Mouse (Mus musculus) heart, embryonic 16.5 days (tissue): Measurements from ENCODE around the gene Isca1. TPM values are rescaled to one million over a fixed set of nuclear protein-coding genes. Genes with fewer than 3 reads are reported as not detected.
A peak's percentile ranks its signal among the peaks of the same experiment; 100 is the strongest.
"Not testable (repeated sequence)": the region's sequence is repeated elsewhere in the genome, so short reads cannot be mapped to it uniquely, and the experiment has no call there.

Experiments
- ATAC-seq: fragments of 200-750 bp; cut with Nextera tagmentation; replicated peaks from 2 replicates; pipeline ENCODE4 v1.8.0; 2017; ENCODE audit warnings: moderate number of reproducible peaks; ENCODE audit not compliant: insufficient read depth, low FRiP score; ENCODE audit errors: extremely low read depth
- H3K27ac ChIP-seq: fragments of 300-500 bp; sonication (generic); 2 replicates; pipeline ENCODE4 v1.5.1; 2014; ENCODE audit warnings: mild to moderate bottlenecking, low read length, control low read depth, moderate library complexity
- H3K27me3 ChIP-seq: fragments of 300-500 bp; sonication (generic); 2 replicates; pipeline ENCODE4 v1.6.1; 2014; ENCODE audit warnings: low read length, mixed read lengths; ENCODE audit not compliant: control insufficient read depth, insufficient read depth
- H3K36me3 ChIP-seq: fragments of 300-500 bp; sonication (generic); 2 replicates; pipeline ENCODE4 v1.6.1; 2014; ENCODE audit not compliant: control insufficient read depth, insufficient read depth
- H3K4me1 ChIP-seq: fragments of 300-500 bp; sonication (generic); 2 replicates; pipeline ENCODE4 v1.6.1; 2014; ENCODE audit warnings: low read length, mixed read lengths; ENCODE audit not compliant: control insufficient read depth, insufficient read depth
- H3K4me2 ChIP-seq: fragments of 300-500 bp; sonication (generic); 2 replicates; pipeline ENCODE4 v1.6.1; 2014; ENCODE audit warnings: low read depth, mild to moderate bottlenecking, control low read depth, low read length
- H3K4me3 ChIP-seq: fragments of 300-500 bp; sonication (generic); 2 replicates; pipeline ENCODE4 v1.5.1; 2014; ENCODE audit warnings: mild to moderate bottlenecking, control low read depth, low read length
- H3K9ac ChIP-seq: fragments of 300-500 bp; sonication (generic); 2 replicates; pipeline ENCODE4 v1.6.1; 2014; ENCODE audit warnings: low read length, control low read depth
- H3K9me3 ChIP-seq: fragments of 300-500 bp; sonication (generic); replicated peaks from 2 replicates; pipeline ENCODE4 v1.6.1; 2016; ENCODE audit warnings: low read length; ENCODE audit not compliant: control insufficient read depth
- WGBS: fragments of 180-500 bp; shearing (Covaris S2); extraction: QIAGEN DNeasy Blood & Tissue Kit; methylation state at CpG from one replicate; pipeline ENCODE4 v1.1.7; 2014; 5-methylcytosine and 5-hydroxymethylcytosine counted together
- polyA plus RNA-seq: library from polyadenylated mRNA; unstranded; fragments of >200 nt; fragmentation: Nextera tagmentation; extraction: Ambion mirVana; gene quantifications from 2 replicates; pipeline ENCODE4 v1.2.1, GENCODE M21; 2015

Isca1 gene
- polyA plus RNA-seq, 1 experiment from 2014 or later = 284 TPM

GRCm38 (mm10) chr13:59719475-59719874 is 50.1 kb downstream of the Isca1 start:
- ATAC-seq = no peak
- 81% methylated on average over 1 of the region's 1 CpGs for WGBS
- H3K4me1 ChIP-seq = 0 out of 2 replicates have a peak, but pooled peaks cover 3% of the 10 kb centered on the region
- H3K27me3 ChIP-seq = no peaks in the 10 kb centered on the region
- no peaks in the 10 kb centered on the region for H3K9me3 ChIP-seq
- no peaks in the 10 kb centered on the region for H3K36me3 ChIP-seq
- no peak overlapping the region for H3K4me2 ChIP-seq
- H3K4me3 ChIP-seq = no peak overlapping the region
- peak overlapping the region; percentile 23; the same call in 1 of the 2 replicates for H3K27ac ChIP-seq
- H3K9ac ChIP-seq = no peak overlapping the region

GRCm38 (mm10) chr13:59718857-59719440 is 50.7 kb downstream of the Isca1 start:
- not testable (repeated sequence) for H3K4me2 ChIP-seq, H3K4me1 ChIP-seq, H3K9ac ChIP-seq, H3K9me3 ChIP-seq, H3K27me3 ChIP-seq, H3K36me3 ChIP-seq, H3K4me3 ChIP-seq
- ATAC-seq = peak; percentile 49
- WGBS = 33% methylated on average over 6 of the region's 6 CpGs
- peak overlapping the region; percentile 23; the same call in 1 of the 2 replicates for H3K27ac ChIP-seq

GRCm38 (mm10) chr13:59713710-59714109 is 55.9 kb downstream of the Isca1 start:
- 35% methylated on average over 3 of the region's 3 CpGs for WGBS
- Histone ChIP-seq H3K27me3 (0 out of 2 replicates have a peak, but pooled peaks cover 3% of the 10 kb centered on the region), H3K9ac (no peak overlapping the region), H3K27ac (no peak overlapping the region), H3K36me3 (no peaks in the 10 kb centered on the region), H3K4me2 (no peak overlapping the region), H3K4me3 (no peak overlapping the region), H3K9me3 (no peaks in the 10 kb centered on the region), H3K4me1 (no peaks in the 10 kb centered on the region)
- no peak for ATAC-seq

- ATAC-seq, H3K27ac ChIP-seq, H3K4me2 ChIP-seq, H3K4me1 ChIP-seq, H3K27me3 ChIP-seq, H3K36me3 ChIP-seq, H3K4me3 ChIP-seq, H3K9me3 ChIP-seq, H3K9ac ChIP-seq: not testable (repeated sequence)
- 63% methylated on average over 3 of the region's 3 CpGs for WGBS
Observed at GRCm38 (mm10) chr13:59711984-59712383, 57.6 kb downstream of the Isca1 start, which contains the start of gene Spata31d1b. Gene Spata31d1b (plus strand): TSS chr13:59712284.

GRCm38 (mm10) chr13:59710230-59710629 is 59.4 kb downstream of the Isca1 start, which contains the start of gene Spata31d1a:
Gene Spata31d1a (minus strand): TSS chr13:59710330.
- Histone ChIP-seq H3K4me1 (no peaks in the 10 kb centered on the region), H3K4me3 (no peak within 1 kb of the TSS), H3K27me3 (0 out of 2 replicates have a peak, but pooled peaks cover 3% of the 10 kb centered on the region), H3K36me3 (no peaks in the 10 kb centered on the region), H3K27ac (no peak within 1 kb of the TSS), H3K9me3 (no peaks in the 10 kb centered on the region), H3K4me2 (no peak within 1 kb of the TSS), H3K9ac (no peak within 1 kb of the TSS)
- 80% methylated on average over 15 of the region's 15 CpGs for WGBS
- ATAC-seq = no peak

Other genes with a start within 250 kb of the Isca1 start
- gene Agtpbp1, start 184.6 kb downstream of the Isca1 start, polyA plus RNA-seq = 12.1 and 12.5 TPM in 2 replicates
- 77.0 and 84.4 TPM in 2 replicates for gene Naa35, start 184.6 kb downstream of the Isca1 start, polyA plus RNA-seq
- 39.2 and 42.4 TPM in 2 replicates for gene Golm1, start 94.0 kb downstream of the Isca1 start, polyA plus RNA-seq
- gene 4921517D22Rik, start 75.7 kb downstream of the Isca1 start, polyA plus RNA-seq = not detected in 2 replicates
- gene Spata31d1a, start 59.5 kb downstream of the Isca1 start, polyA plus RNA-seq = not detected in 2 replicates
- not detected in 2 replicates for gene Spata31d1b, start 57.5 kb downstream of the Isca1 start, polyA plus RNA-seq
- not detected in 2 replicates for gene Spata31d1d, start 38.1 kb downstream of the Isca1 start, polyA plus RNA-seq
- gene 1700014D04Rik, start 23.1 kb downstream of the Isca1 start, polyA plus RNA-seq = not detected in 2 replicates
- not detected in 2 replicates for gene Gm49354, start 12.4 kb upstream of the Isca1 start, polyA plus RNA-seq
- 32.7 and 36.8 TPM in 2 replicates for gene Tut7, start 53.3 kb upstream of the Isca1 start, polyA plus RNA-seq